Mouse (Mus musculus): ENCODE data around the gene Mmgt2.

DNA sequence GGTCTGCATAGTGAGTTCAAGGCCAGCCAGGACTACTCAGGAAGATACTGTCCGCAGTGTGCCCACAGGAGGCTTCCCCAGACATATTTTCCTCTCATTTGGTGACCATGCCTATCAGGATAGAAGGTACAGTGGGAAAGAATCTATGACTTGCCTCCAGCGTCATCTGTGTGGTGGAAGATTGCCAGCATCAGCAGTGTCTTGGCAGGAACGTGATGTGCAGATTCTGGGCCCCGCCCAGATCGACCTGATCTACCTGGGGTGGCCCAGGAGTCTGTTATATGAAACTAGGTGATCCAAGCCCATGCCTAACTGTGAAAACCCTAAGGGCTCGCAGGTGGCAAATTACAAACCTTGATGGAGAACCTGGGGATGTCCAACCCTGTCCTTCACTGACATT, 21.5 kb downstream of the Mmgt2 start:
- no peak for TF ChIP-seq USF1 (IDR thresholded peaks at IDR 0.05; ENCODE audit: low read depth)
- no peak for TF ChIP-seq CTCF (IDR thresholded peaks at IDR 0.05; ENCODE audit: control insufficient read depth, insufficient read depth, insufficient read length)
- no peak for TF ChIP-seq MAX (IDR thresholded peaks at IDR 0.05)
- no peak for TF ChIP-seq MYOD1 (IDR thresholded peaks at IDR 0.05; ENCODE audit: control insufficient read depth, insufficient read length, low read depth)
- no peak for TF ChIP-seq CEBPB (IDR thresholded peaks at IDR 0.05; ENCODE audit: low read depth)
- no peak for TF ChIP-seq FOSL1 (IDR thresholded peaks at IDR 0.05; ENCODE audit: insufficient read depth, low read length, poor library complexity, severe bottlenecking)

All from C2C12 (cell line).